Mouse (Mus musculus) heart, adult 2 months (tissue): ENCODE results near the gene Trappc3l. TPM values are rescaled to one million over a fixed set of nuclear protein-coding genes. Genes with fewer than 3 reads are reported as not detected.

ENCODE experiments used
- DNase-seq, 2 experiments: peaks; one replicate each; pipeline ENCODE4 v3.0.0; 2021
- H3K27ac ChIP-seq: fragments of 200-600 bp; 2 replicates; pipeline ENCODE4 v1.8.1; 2022
- H3K27me3 ChIP-seq: fragments of 200-500 bp; 2 replicates; pipeline ENCODE4 v1.6.1; 2012; ENCODE audit warnings: mild to moderate bottlenecking, low read length, inconsistent platforms, mixed read lengths; ENCODE audit not compliant: control insufficient read depth, insufficient read depth
- H3K36me3 ChIP-seq: fragments of 200-500 bp; 2 replicates; pipeline ENCODE4 v1.6.1; 2012; ENCODE audit warnings: low read length, inconsistent platforms; ENCODE audit not compliant: control insufficient read depth, insufficient read depth
- H3K4me1 ChIP-seq: fragments of 200-500 bp; 2 replicates; pipeline ENCODE4 v1.6.1; 2011; ENCODE audit warnings: low read length; ENCODE audit not compliant: control insufficient read depth, insufficient read depth
- H3K4me3 ChIP-seq: fragments of 200-600 bp; 2 replicates; pipeline ENCODE4 v1.8.1; 2022
- H3K79me2 ChIP-seq: fragments of 200-500 bp; replicated peaks from 2 replicates; pipeline ENCODE4 v1.6.1; 2012; ENCODE audit warnings: mild to moderate bottlenecking, inconsistent platforms, low read length, moderate library complexity, mixed read lengths; ENCODE audit not compliant: control insufficient read depth, insufficient read depth
- H3K9ac ChIP-seq: fragments of 200-500 bp; 2 replicates; pipeline ENCODE4 v1.6.1; 2012; ENCODE audit warnings: low read depth, mild to moderate bottlenecking, control low read depth, inconsistent platforms, low read length, mixed read lengths
- CTCF ChIP-seq: fragments of 200-600 bp; IDR thresholded peaks from 2 replicates; pipeline ENCODE4 v1.8.1; 2022; ENCODE audit warnings: antibody characterized with exemption, mild to moderate bottlenecking, moderate library complexity
- EP300 ChIP-seq: fragments of 200-500 bp; IDR thresholded peaks from 2 replicates; pipeline ENCODE4 v1.6.1; 2011; ENCODE audit warnings: low read depth, low read length, control low read depth; ENCODE audit not compliant: insufficient read depth
- POLR2A ChIP-seq: fragments of 200-500 bp; IDR thresholded peaks from 2 replicates; pipeline ENCODE4 v1.6.1; 2011; ENCODE audit warnings: mild to moderate bottlenecking, low read depth, low read length, control low read depth; ENCODE audit not compliant: insufficient read depth
- WGBS: fragments of 180-500 bp; shearing (Covaris S2); methylation state at CpG from one replicate; pipeline ENCODE4 v1.1.7; 2018; 5-methylcytosine and 5-hydroxymethylcytosine counted together
- intact Hi-C: fragments of 180-260 bp; cut with DNase I; formaldehyde crosslinking; loops from one replicate; pipeline ENCODE4 v1.15.1; 2025
- polyA plus RNA-seq: library from polyadenylated mRNA; depleted of rRNA; stranded (reverse); fragments of >200 nt; gene quantifications from 2 replicates; pipeline ENCODE4 v1.2.3, GENCODE M21; 2012
- total RNA-seq, 2 experiments: library from RNA; stranded (reverse); gene quantifications; 2 replicates each; pipeline ENCODE4 v1.2.3; 2021

Gene Trappc3l
- total and polyA plus RNA-seq, 3 experiments: not detected

DNA sequence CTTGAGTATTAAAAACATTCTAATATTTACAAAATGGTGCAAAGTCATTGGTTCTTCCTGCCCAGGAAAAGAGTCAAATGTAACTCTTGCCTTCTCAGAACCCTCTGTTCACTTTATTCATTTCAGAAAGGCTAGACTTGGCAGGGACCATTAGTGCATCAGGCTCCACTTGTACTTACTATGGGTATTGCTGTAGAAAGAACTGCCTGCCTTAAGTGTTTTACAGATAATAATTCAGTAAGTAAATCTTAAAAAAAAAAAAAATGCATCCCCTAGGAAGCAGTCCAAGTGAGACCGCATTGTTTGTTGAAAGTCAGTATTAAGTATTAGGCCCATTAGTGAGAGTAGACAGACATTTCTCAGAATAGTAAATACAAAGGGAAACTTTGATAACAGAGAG is 49.1 kb downstream of the Trappc3l start:
- Histone ChIP-seq H3K27me3 (no peaks in the 10 kb centered on the region), H3K36me3 (no peaks in the 10 kb centered on the region), H3K27ac (no peak overlapping the region), H3K79me2 (no peaks in the 10 kb centered on the region), H3K9ac (no peak overlapping the region), H3K4me3 (no peak overlapping the region), H3K4me1 (no peaks in the 10 kb centered on the region)
- TF ChIP-seq POLR2A (no peak), EP300 (no peak), CTCF (no peak)
- intact Hi-C loops: no loop called here
- DNase-seq: no peak
- WGBS: 76% methylated on average over 1 of the region's 1 CpGs

DNA sequence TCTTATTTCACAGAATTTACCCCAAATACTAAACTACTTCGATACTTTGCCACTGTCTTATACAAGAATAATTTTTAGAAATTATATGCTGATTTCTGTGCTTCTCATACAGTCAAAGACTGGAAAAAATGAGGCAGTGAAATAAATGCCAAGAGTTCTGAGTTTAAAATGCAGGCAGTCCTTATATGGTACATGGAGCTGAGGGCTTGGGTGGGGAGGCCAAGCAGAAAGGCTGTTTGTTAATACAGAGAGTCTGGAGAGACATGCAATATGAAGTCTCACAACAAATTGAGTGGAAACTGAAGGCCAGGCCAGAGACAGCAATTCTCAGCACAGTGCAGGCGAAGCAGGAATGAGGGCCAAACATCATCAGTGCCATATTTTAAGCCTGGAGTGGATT is 51.1 kb downstream of the Trappc3l start:
- no peak overlapping the region for H3K27ac ChIP-seq
- intact Hi-C loops: no loop called here
- no peaks in the 10 kb centered on the region for H3K27me3 ChIP-seq
- no peak overlapping the region for H3K9ac ChIP-seq
- H3K79me2 ChIP-seq: no peaks in the 10 kb centered on the region
- DNase-seq: no peak
- WGBS: 74% methylated on average over 2 of the region's 2 CpGs
- no peaks in the 10 kb centered on the region for H3K36me3 ChIP-seq
- H3K4me3 ChIP-seq: no peak overlapping the region
- TF ChIP-seq CTCF (no peak), EP300 (no peak), POLR2A (no peak)
- H3K4me1 ChIP-seq: no peaks in the 10 kb centered on the region

DNA sequence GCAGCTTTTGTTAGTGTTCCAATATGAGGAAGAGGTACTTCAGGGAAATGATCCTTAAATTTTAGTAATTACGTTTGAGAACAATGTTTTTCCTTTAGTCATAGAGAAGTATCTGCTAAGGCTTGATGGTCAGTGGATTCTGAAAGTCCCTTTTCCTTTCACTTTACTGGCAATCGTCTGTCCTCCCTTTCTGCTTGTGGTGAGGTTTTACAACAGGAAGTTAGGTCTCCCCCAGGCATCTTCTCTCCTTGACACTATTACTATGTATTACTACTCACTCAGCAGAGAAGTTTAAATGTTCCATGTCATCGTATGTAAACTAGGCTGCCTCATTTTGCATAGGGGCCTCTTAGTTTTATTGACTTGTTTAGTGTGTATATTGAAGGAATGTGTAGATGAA is 52.1 kb downstream of the Trappc3l start:
- Histone ChIP-seq H3K4me1 (no peaks in the 10 kb centered on the region), H3K4me3 (no peak overlapping the region), H3K36me3 (no peaks in the 10 kb centered on the region), H3K27me3 (no peaks in the 10 kb centered on the region), H3K79me2 (no peaks in the 10 kb centered on the region), H3K27ac (no peak overlapping the region), H3K9ac (no peak overlapping the region)
- DNase-seq: no peak
- WGBS: 56% methylated on average over 3 of the region's 3 CpGs
- TF ChIP-seq CTCF (no peak), POLR2A (no peak), EP300 (no peak)
- intact Hi-C loops: no loop called here

DNA sequence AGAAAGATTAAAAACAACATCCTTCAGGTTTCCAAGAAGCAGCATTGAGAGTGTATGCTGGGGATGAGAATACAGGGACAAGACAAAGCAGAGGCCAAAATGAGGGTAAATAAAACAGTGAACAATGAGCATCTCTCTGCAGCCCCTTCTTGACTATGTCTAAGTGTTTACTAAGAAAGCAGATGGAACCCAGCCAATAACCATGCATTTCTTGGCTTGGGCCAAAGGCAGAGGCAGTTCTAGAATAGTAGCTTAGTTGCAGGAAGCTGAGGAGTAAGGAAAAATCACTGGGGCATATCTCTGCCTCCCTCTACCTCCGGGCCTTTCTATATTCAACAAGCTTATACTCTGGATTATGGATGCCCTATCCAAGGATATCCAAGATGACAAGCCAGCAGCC is 53.1 kb downstream of the Trappc3l start:
- Histone ChIP-seq H3K9ac (no peak overlapping the region), H3K4me1 (no peaks in the 10 kb centered on the region), H3K36me3 (no peaks in the 10 kb centered on the region), H3K79me2 (no peaks in the 10 kb centered on the region), H3K27ac (no peak overlapping the region), H3K27me3 (no peaks in the 10 kb centered on the region), H3K4me3 (no peak overlapping the region)
- TF ChIP-seq POLR2A: no peak
- TF ChIP-seq CTCF: no peak
- no peak for TF ChIP-seq EP300
- 38% methylated on average over 1 of the region's 1 CpGs for WGBS
- DNase-seq: no peak
- intact Hi-C loops: no loop called here

DNA sequence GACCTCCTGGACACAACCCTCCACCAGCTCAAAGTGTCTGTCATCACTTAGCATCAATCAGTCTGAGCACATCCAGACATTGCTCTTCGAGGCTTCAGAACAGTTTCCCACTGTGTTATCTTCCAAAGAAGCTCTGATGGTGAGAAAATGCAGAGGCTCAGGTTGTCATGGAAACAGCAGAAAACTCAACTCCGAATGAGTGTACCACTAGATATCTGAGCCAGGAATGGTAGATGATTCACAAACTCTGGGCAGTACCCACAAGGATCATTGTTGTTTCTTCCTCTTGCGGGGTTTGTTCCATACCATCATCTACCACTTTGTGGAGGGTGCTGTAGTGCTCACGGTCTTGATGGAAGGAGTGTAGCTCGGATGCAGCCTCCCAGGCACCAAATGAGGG is 54.5 kb downstream of the Trappc3l start:
- WGBS: 42% methylated on average over 5 of the region's 5 CpGs
- no peak overlapping the region for H3K4me3 ChIP-seq
- no peaks in the 10 kb centered on the region for H3K4me1 ChIP-seq
- H3K36me3 ChIP-seq: no peaks in the 10 kb centered on the region
- TF ChIP-seq CTCF (no peak), POLR2A (no peak), EP300 (no peak)
- no peaks in the 10 kb centered on the region for H3K79me2 ChIP-seq
- intact Hi-C loops: no loop called here
- DNase-seq: no peak
- no peaks in the 10 kb centered on the region for H3K27me3 ChIP-seq
- no peak overlapping the region for H3K9ac ChIP-seq
- H3K27ac ChIP-seq: no peak overlapping the region

DNA sequence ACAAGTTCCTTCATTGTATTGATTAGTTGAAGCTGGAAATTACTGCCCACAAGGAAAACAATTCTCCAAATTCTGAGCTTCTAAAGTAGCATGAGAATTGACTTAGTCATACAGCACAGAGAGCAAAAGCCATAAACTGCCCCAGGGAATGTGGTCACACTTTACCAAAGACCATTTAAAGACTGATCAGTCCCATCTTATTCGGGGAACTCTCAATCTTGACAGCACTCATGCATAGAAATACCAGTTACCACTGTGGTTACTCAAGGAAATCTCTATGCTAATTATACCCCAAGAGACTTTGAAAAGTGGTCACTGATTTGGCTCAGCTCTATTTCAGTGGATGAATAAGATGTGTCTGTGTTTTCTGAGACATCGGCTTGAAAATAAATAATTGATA is 57.8 kb downstream of the Trappc3l start:
- Histone ChIP-seq H3K36me3 (no peaks in the 10 kb centered on the region), H3K27me3 (no peaks in the 10 kb centered on the region), H3K79me2 (no peaks in the 10 kb centered on the region), H3K27ac (no peak overlapping the region), H3K9ac (no peak overlapping the region), H3K4me3 (peak overlapping the region; percentile 46; the same call in 1 of the 2 replicates), H3K4me1 (no peaks in the 10 kb centered on the region)
- intact Hi-C loops: loop anchor here (5.0 kb wide), 2 partner anchors 108 to 187 kb away; partner anchors contain the start of gene Tspyl1
- no peak for TF ChIP-seq POLR2A
- no peak for TF ChIP-seq EP300
- TF ChIP-seq CTCF: no peak
- WGBS: 65% methylated on average over 2 of the region's 2 CpGs
- no peak for DNase-seq
